Mouse (Mus musculus) midbrain, embryonic 12.5 days (tissue): ENCODE data around the gene Tmem156. TPM values are rescaled to one million over a fixed set of nuclear protein-coding genes. Genes with fewer than 3 reads are reported as not detected.

ENCODE experiments used
- ATAC-seq: fragments of 200-750 bp; cut with Nextera tagmentation; 2 replicates; pipeline ENCODE4 v1.8.0; 2017; ENCODE audit warnings: low read depth, moderate TSS enrichment, moderate library complexity; ENCODE audit not compliant: low FRiP score
- H3K27ac ChIP-seq: fragments of 300-500 bp; sonication (generic); replicated peaks from 2 replicates; pipeline ENCODE4 v1.5.1; 2016; ENCODE audit warnings: mild to moderate bottlenecking
- H3K27me3 ChIP-seq: fragments of 300-500 bp; sonication (generic); 2 replicates; pipeline ENCODE4 v1.6.1; 2016; ENCODE audit warnings: mild to moderate bottlenecking
- H3K36me3 ChIP-seq: fragments of 300-500 bp; sonication (generic); 2 replicates; pipeline ENCODE4 v1.6.1; 2016
- H3K4me1 ChIP-seq: fragments of 300-500 bp; sonication (generic); 2 replicates; pipeline ENCODE4 v1.6.1; 2016
- H3K4me2 ChIP-seq: fragments of 300-500 bp; sonication (generic); replicated peaks from 2 replicates; pipeline ENCODE4 v1.6.1; 2016; ENCODE audit warnings: mild to moderate bottlenecking, moderate library complexity
- H3K4me3 ChIP-seq: fragments of 300-500 bp; sonication (generic); 2 replicates; pipeline ENCODE4 v1.5.1; 2016; ENCODE audit warnings: mild to moderate bottlenecking
- H3K9ac ChIP-seq: fragments of 300-500 bp; sonication (generic); replicated peaks from 2 replicates; pipeline ENCODE4 v1.6.1; 2016; ENCODE audit warnings: mild to moderate bottlenecking, moderate library complexity
- H3K9me3 ChIP-seq: fragments of 300-500 bp; sonication (generic); 2 replicates; pipeline ENCODE4 v1.6.1; 2016; ENCODE audit warnings: mild to moderate bottlenecking
- WGBS: fragments of 180-500 bp; shearing (Covaris S2); methylation state at CpG from one replicate; pipeline ENCODE4 v1.1.7; 2016; 5-methylcytosine and 5-hydroxymethylcytosine counted together
- polyA plus RNA-seq: library from polyadenylated mRNA; unstranded; fragments of >200 nt; fragmentation: Nextera tagmentation; extraction: Ambion mirVana; gene quantifications from 2 replicates; pipeline ENCODE4 v1.2.1, GENCODE M21; 2016

The Tmem156 gene
- polyA plus RNA-seq, 1 experiment from 2014 or later: 0.18 TPM

DNA sequence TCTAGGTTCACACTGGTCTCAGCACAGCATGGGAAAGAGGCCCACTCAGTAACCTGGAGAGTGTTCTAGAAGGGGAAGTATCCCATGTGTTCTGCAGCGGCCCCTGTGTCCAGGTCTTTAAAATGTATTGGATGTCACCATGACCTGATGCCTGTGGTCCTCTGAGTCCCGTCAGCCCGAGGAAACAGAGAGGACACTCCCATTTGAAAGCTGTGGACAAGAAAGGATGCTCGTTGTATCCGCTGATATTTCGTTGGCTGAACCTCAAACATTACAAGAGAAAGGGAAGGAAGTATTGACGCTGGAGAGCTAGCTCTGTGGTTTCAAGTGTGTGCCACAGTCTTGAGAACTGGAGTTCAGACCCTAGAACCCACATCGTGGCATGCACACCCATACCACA is 72.8 kb downstream of the Tmem156 start:
- no peak overlapping the region for H3K27ac ChIP-seq
- H3K9ac ChIP-seq: no peak overlapping the region
- 84% methylated on average over 8 of the region's 8 CpGs for WGBS
- no peaks in the 10 kb centered on the region for H3K9me3 ChIP-seq
- H3K4me1 ChIP-seq: no peaks in the 10 kb centered on the region
- no peaks in the 10 kb centered on the region for H3K27me3 ChIP-seq
- no peak overlapping the region for H3K4me2 ChIP-seq
- H3K36me3 ChIP-seq: no peaks in the 10 kb centered on the region
- no peak overlapping the region for H3K4me3 ChIP-seq
- no peak for ATAC-seq

DNA sequence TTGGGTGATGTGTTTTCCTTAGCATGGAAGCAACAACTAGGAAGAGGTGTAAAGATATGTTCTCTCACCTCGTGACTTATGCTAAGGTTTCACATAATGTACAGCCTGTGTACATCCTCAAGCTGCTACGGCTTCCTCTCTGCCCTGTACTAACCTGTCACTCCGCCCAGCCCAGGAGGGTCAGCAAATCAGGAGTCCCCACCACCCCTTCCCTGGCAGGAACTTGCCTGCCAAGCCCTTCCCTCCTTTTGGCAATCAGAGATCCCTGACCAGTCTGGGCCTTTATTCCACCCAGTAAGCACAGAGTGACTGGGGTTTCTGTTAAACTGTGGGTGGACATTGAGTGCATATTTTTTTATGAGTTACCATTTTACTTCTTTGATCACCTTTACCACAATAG is 76.4 kb downstream of the Tmem156 start:
- Histone ChIP-seq H3K27ac (no peak overlapping the region), H3K4me2 (no peak overlapping the region), H3K4me1 (no peaks in the 10 kb centered on the region), H3K4me3 (no peak overlapping the region), H3K9me3 (no peaks in the 10 kb centered on the region), H3K9ac (no peak overlapping the region), H3K27me3 (no peaks in the 10 kb centered on the region), H3K36me3 (no peaks in the 10 kb centered on the region)
- ATAC-seq: no peak
- WGBS: 92% methylated on average over 3 of the region's 3 CpGs

DNA sequence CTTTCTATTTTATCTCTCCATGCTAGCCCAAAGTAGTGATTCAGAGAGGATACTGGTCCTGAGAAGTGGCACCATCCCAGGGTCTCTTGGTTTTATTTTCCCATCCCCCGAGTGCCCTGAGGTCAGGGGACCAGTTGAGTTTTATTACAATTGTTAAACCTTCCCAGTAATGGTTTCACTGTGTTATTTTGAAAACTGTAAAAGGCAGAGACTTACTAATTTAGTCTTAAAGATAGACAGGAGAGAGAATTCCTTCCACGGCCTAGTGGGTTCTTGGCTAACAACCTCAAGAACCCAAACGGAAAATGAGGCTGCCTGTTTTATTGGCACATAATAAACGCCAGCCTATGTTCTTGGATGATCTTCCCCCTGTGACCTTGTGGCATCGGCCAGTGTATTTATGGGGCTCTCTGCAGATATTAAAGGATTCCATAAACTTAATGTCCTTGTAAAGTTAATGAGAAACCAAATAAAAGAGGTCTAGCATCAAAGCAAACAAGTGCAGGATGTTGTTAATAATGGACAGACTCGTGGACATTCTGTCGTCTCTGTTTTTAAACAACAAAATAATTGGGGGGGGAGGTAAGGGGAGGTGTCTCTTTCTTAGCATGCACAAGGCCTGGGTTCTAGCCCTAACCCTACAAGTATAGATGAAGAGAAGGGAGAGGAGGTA is 79.9 kb downstream of the Tmem156 start:
- 87% methylated on average over 7 of the region's 7 CpGs for WGBS
- Histone ChIP-seq H3K27ac (no peak overlapping the region), H3K4me3 (no peak overlapping the region), H3K36me3 (no peaks in the 10 kb centered on the region), H3K9me3 (no peaks in the 10 kb centered on the region), H3K27me3 (no peaks in the 10 kb centered on the region), H3K4me2 (no peak overlapping the region), H3K4me1 (no peaks in the 10 kb centered on the region), H3K9ac (no peak overlapping the region)
- ATAC-seq: no peak

DNA sequence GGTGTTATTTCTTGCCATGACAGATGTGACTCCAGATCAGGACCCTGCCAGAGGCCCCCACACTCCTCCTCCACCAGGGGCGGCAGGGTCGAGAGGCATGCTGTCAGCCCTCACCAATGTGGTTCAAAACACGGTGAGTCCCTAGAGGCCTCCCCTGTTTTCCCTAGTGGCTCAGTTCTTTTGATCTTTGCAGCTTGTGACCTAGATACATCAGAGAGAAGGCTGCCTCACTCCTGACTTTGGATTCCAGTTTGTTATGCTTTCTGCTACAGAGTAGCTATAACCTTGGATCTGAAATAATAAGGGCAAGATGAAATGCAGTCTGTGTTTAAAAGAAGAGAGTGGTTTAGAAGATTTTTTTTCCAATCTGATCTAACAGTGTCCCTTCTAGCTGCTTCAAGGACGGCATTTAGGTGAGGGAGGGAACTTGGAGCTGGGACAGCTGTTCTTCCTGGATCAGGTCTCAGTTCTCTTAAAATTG is 85.9 kb downstream of the Tmem156 start:
- ATAC-seq: no peak
- WGBS: 42% methylated on average over 4 of the region's 4 CpGs
- no peaks in the 10 kb centered on the region for H3K36me3 ChIP-seq

DNA sequence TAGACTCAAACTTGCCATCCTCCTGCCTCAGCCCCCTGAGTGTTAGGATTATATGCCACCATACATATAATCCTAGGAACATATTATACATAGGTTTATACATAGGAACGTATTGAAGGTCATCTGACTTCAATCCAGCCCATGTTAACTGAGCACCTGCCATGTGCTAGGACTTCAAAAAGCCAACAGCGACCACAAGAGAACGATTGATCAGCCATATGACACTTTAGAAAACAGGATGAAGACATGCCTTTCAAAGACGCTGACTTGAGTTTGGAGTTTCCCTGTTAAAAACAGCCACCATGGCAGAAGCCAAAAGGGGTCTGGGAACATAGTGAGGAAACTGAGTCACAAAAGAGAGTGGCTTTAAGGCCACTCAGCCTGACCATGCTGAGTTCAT is 86.7 kb downstream of the Tmem156 start:
- no peaks in the 10 kb centered on the region for H3K9me3 ChIP-seq
- ATAC-seq: no peak
- 92% methylated on average over 4 of the region's 4 CpGs for WGBS

More for the DNA sequence above, 85.9 kb downstream of the Tmem156 start:
- H3K4me3 ChIP-seq: no peak overlapping the region
- no peaks in the 10 kb centered on the region for H3K27me3 ChIP-seq
- H3K9ac ChIP-seq: no peak overlapping the region
- H3K27ac ChIP-seq: no peak overlapping the region
- H3K4me1 ChIP-seq: peaks cover 10% of the 10 kb centered on the region
- H3K9me3 ChIP-seq: no peaks in the 10 kb centered on the region
- H3K4me2 ChIP-seq: no peak overlapping the region

More for the DNA sequence above, 86.7 kb downstream of the Tmem156 start:
- no peak overlapping the region for H3K4me3 ChIP-seq
- H3K4me1 ChIP-seq: peaks cover 10% of the 10 kb centered on the region
- H3K27ac ChIP-seq: no peak overlapping the region
- H3K36me3 ChIP-seq: no peaks in the 10 kb centered on the region
- no peaks in the 10 kb centered on the region for H3K27me3 ChIP-seq
- no peak overlapping the region for H3K4me2 ChIP-seq
- H3K9ac ChIP-seq: no peak overlapping the region

Other genes starting within 250 kb of the Tmem156 start
- 0.50 and 0.63 TPM in 2 replicates for gene Tlr1, start 158.6 kb downstream of the Tmem156 start, polyA plus RNA-seq
- gene Tlr6, start 132.0 kb downstream of the Tmem156 start, polyA plus RNA-seq: 0.58 and 0.70 TPM in 2 replicates
- gene Fam114a1, start 122.1 kb downstream of the Tmem156 start, polyA plus RNA-seq: 15.3 and 21.1 TPM in 2 replicates
- 27.2 and 29.8 TPM in 2 replicates for gene Klhl5, start 15.4 kb upstream of the Tmem156 start, polyA plus RNA-seq
- gene Wdr19, start 107.6 kb upstream of the Tmem156 start, polyA plus RNA-seq: 16.6 and 18.1 TPM in 2 replicates
- gene Rfc1, start 243.5 kb upstream of the Tmem156 start, polyA plus RNA-seq: 68.4 and 73.5 TPM in 2 replicates